Mouse (Mus musculus) C2C12 (cell line): ENCODE measurements around the gene Iffo2.

Source experiments
- CTCF ChIP-seq: IDR thresholded peaks from one replicate; pipeline ENCODE4 v1.5.1; 2011; ENCODE audit not compliant: control insufficient read depth, insufficient read depth, insufficient read length
- FOSL1 ChIP-seq: IDR thresholded peaks from one replicate; pipeline ENCODE4 v1.8.0; 2011; ENCODE audit warnings: mild to moderate bottlenecking, low read length; ENCODE audit not compliant: poor library complexity, insufficient read depth, severe bottlenecking
- MAX ChIP-seq: IDR thresholded peaks from one replicate; pipeline ENCODE4 v1.6.1; 2011; ENCODE audit warnings: mild to moderate bottlenecking, control low read depth
- MYOG ChIP-seq: IDR thresholded peaks from one replicate; pipeline ENCODE4 v1.6.1; 2011; ENCODE audit not compliant: control insufficient read depth, insufficient read length; ENCODE audit errors: extremely low read depth

- TF ChIP-seq CTCF = no peak
- no peak for TF ChIP-seq FOSL1
- TF ChIP-seq MAX = no peak
- no peak for TF ChIP-seq MYOG
These were observed 116.6 kb downstream of the Iffo2 start for GRCm38 (mm10) chr4:139646916-139647315.
